Mouse (Mus musculus): ENCODE measurements around the gene Mtmr14.

- no peak for TF ChIP-seq CTCF (IDR thresholded peaks at IDR 0.05; ENCODE audit: low read depth, low read length)
- no peak for TF ChIP-seq POLR2A (IDR thresholded peaks at IDR 0.05; ENCODE audit: insufficient read depth, low read length)
- no peak for TF ChIP-seq EP300 (IDR thresholded peaks at IDR 0.05; ENCODE audit: insufficient read depth, low read depth, low read length)
Observed at GRCm38 (mm10) chr6:113242753-113243152, 5.1 kb downstream of the Mtmr14 start.
